Mouse (Mus musculus): ENCODE results near the gene Ppp1r14b.

The Ppp1r14b gene

GRCm38 (mm10) chr19:6974211-6975205 lies at the start of gene Ppp1r14b:
TSS of gene Ppp1r14b (plus strand) at chr19:6974968.
- peak; percentile 82 to 85 for DNase-seq

- DNase-seq: no peak
Observed at GRCm38 (mm10) chr19:6925307-6925573, 49.5 kb upstream of the Ppp1r14b start, which contains the start of gene Catsperz. TSS of gene Catsperz (minus strand) at chr19:6925380.

GRCm38 (mm10) chr19:6925611-6926329 lies 49.0 kb upstream of the Ppp1r14b start:
- DNase-seq: no peak

- peak in 1 of 2 experiments; percentile 24 for DNase-seq
Observed at GRCm38 (mm10) chr19:6926559-6927255, 48.1 kb upstream of the Ppp1r14b start.

- no peak for DNase-seq
Observed at GRCm38 (mm10) chr19:6928080-6928479, 46.7 kb upstream of the Ppp1r14b start.

- no peak for DNase-seq
Observed at GRCm38 (mm10) chr19:6931002-6931401, 43.8 kb upstream of the Ppp1r14b start.

DNA sequence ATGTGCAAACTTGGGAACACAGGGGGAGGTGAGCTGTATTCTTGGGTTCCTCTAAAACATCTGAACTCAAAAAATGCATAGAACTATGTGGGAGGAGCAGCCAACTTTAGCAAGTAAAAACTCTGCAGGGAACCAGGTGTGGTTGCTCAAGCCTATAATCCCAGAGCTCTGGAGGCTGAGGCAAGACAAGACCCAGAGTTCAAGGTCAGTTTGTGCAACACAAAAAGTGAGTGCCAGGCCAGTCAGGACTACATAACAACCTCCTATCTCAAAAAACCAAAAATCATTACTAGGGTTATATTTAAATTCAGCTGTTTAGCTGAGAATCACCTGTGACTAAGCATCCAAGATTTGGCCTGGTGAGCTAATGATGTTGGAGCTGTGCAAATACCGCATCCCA lies 42.8 kb upstream of the Ppp1r14b start:
- DNase-seq: no peak

GRCm38 (mm10) chr19:6933102-6933435 lies 41.7 kb upstream of the Ppp1r14b start:
- no peak for DNase-seq

GRCm38 (mm10) chr19:6933436-6934194 lies 41.2 kb upstream of the Ppp1r14b start:
- DNase-seq: no peak

- no peak for DNase-seq
Observed at GRCm38 (mm10) chr19:6934195-6934977, 40.4 kb upstream of the Ppp1r14b start, which contains the start of gene Kcnk4. TSS of gene Kcnk4 (minus strand) at chr19:6934515.

GRCm38 (mm10) chr19:6936299-6936698 lies 38.5 kb upstream of the Ppp1r14b start:
- DNase-seq: no peak

- DNase-seq: no peak
Observed at GRCm38 (mm10) chr19:6937541-6938465, 37.0 kb upstream of the Ppp1r14b start.

DNA sequence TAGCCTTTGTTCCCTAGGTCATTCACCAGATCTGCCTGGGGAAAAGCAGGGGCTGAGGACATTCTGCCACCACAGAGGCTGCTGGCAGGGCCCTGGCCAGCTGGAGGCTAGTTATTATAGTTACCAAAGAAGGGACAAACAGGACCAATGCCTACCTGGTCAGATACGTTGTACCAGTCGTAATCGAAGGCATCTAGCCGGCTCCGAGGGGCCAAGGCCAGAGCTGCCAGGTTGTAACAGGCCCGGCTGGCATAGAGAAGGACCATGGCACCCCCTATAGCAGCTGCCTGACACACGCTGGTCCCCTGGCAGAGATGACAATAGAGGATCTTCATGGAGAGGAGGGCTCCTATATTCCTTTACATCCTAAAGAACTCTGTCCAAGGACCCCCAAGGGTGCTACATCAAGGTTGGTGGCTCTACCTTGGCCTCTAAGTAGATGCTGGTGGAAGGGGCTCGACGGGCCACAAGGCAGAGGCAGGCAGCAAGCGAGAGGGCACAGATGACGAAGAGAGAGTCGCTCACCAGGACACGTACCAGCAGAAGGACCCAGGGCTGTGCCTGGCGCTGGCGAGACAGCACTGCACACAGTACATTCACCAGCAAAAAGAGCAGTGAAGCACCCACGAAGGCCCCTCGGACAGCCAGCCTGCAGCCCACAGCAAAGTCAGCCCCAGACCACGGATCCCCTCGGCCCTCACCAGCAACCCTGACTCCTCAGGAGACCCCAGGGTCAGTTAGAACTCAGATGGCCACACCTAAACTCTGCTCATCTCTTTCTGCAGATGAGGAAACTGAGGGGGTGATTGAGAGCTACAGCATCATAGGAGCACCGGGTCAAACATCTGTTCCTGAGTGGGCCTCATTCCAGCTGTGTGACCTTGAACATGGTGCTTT lies 35.4 kb upstream of the Ppp1r14b start:
- no peak for DNase-seq

- no peak for DNase-seq
Observed at GRCm38 (mm10) chr19:6940396-6941351, 34.1 kb upstream of the Ppp1r14b start.

DNA sequence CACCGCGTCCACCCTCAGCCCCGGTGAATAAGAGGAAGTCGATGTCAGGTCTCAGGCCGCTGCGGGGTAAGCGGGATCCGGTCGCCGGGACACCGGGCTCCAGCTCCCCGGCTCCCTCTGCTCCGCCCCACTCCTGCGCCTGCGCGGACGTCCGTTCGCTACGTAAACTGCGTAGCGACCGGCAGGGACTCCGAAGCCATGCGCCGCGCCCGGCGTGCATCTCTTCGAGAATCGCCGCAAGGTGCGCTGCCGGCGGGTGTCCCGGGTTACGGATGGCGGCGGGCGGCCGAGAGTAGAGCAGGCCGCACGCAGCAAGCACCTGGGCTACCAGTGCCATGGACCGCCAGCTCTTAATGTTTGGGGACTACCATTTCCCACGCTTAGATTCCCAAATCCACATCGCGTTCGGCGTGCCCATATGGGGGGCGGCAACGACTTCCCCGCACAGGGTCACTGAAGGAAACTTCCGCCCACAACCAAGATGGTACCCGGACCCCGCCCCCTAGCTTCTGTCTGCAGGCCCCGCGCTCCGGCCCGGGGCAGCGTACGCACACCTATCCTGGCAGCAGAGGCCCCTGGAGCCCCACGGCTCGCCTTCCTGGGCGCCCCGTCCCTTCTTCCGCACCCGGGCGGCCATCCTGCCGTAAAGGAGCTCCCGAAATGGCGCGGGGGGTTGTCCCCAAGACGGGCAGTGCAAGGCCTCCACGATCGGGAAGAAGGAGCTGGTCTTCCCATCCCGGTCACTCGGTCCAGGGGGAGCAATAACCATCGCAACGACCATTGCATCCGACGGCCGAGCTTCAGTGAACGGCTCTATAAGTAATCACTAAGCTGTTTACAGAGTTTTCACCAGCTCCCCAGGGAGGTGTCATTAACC lies 33.2 kb upstream of the Ppp1r14b start, which contains the start of gene Bad:
TSS of gene Bad (plus strand) at position 490 of the 877 bp plus-strand sequence.
- DNase-seq: peak; percentile 91 to 94

DNA sequence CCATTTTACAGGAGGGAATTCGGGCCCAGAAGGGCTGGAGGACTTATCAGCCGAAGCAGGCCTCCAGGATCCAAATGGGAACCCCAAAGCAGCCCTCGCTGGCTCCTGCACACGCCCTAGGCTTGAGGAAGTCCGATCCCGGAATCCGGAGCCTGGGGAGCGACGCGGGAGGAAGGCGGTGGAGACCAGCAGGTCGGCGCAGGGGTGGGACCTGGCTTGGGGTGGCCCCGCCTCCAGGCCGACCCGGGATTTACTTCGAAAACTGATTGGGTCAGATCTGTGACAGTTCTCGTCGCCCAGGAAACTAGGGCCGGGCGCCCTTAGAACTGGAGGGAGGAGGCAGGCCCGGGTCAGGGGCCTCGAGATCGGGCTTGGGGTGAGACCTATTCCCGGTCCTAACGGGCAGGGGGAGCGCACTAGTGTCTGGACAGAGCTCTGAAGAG lies 32.5 kb upstream of the Ppp1r14b start, which contains the start of gene Gpr137:
TSS of gene Gpr137 (minus strand) at position 232 of the 443 bp plus-strand sequence.
- DNase-seq: peak; percentile 98 to 99

- DNase-seq: no peak
Observed at GRCm38 (mm10) chr19:6942764-6943163, 32.0 kb upstream of the Ppp1r14b start.
